Mouse (Mus musculus) stomach, embryonic 16.5 days (tissue): ENCODE measurements at regions not wholly inside any gene's neighbourhood (a gene's known extent, or its start where the extent isn't known, plus 50 kb on each side); places are given as distances from the start of the nearest gene placed in this dataset.
A peak's percentile ranks its signal among the peaks of the same experiment; 100 is the strongest.

ENCODE experiments used
- ATAC-seq: fragments of 200-750 bp; cut with Nextera tagmentation; 2 replicates; pipeline ENCODE4 v1.8.0; 2017; ENCODE audit warnings: moderate number of reproducible peaks, moderate TSS enrichment; ENCODE audit not compliant: insufficient read depth, low FRiP score
- H3K27ac ChIP-seq: fragments of 300-500 bp; sonication (generic); 2 replicates; pipeline ENCODE4 v1.5.1; 2014; ENCODE audit warnings: low read length
- H3K27me3 ChIP-seq: fragments of 300-500 bp; sonication (generic); 2 replicates; pipeline ENCODE4 v1.6.1; 2014; ENCODE audit warnings: low read length, control low read depth, mixed read lengths; ENCODE audit not compliant: control insufficient read depth, insufficient read depth
- H3K36me3 ChIP-seq: fragments of 300-500 bp; sonication (generic); 2 replicates; pipeline ENCODE4 v1.6.1; 2014; ENCODE audit warnings: low read length; ENCODE audit not compliant: control insufficient read depth, insufficient read depth
- H3K4me1 ChIP-seq: fragments of 300-500 bp; sonication (generic); 2 replicates; pipeline ENCODE4 v1.6.1; 2014; ENCODE audit warnings: low read length, control low read depth, mixed read lengths; ENCODE audit not compliant: control insufficient read depth, insufficient read depth
- H3K4me2 ChIP-seq: fragments of 300-500 bp; sonication (generic); 2 replicates; pipeline ENCODE4 v1.6.1; 2014; ENCODE audit warnings: low read depth, low read length, mixed read lengths
- H3K4me3 ChIP-seq: fragments of 300-500 bp; sonication (generic); replicated peaks from 2 replicates; pipeline ENCODE4 v1.5.1; 2014; ENCODE audit warnings: mild to moderate bottlenecking, low read length
- H3K9ac ChIP-seq: fragments of 300-500 bp; sonication (generic); 2 replicates; pipeline ENCODE4 v1.6.1; 2014; ENCODE audit warnings: low read length
- H3K9me3 ChIP-seq: fragments of 300-500 bp; sonication (generic); replicated peaks from 2 replicates; pipeline ENCODE4 v1.6.1; 2016; ENCODE audit warnings: low read length, control low read depth; ENCODE audit not compliant: control insufficient read depth
- WGBS: fragments of 180-500 bp; shearing (Covaris S2); extraction: QIAGEN DNeasy Blood & Tissue Kit; methylation state at CpG from one replicate; pipeline ENCODE4 v1.1.7; 2014; 5-methylcytosine and 5-hydroxymethylcytosine counted together

GRCm38 (mm10) chr2:46609217-46609616, 1492.0 kb upstream of the Zeb2 start:
- Histone ChIP-seq H3K9me3 (no peaks in the 10 kb centered on the region), H3K36me3 (no peaks in the 10 kb centered on the region), H3K9ac (no peak overlapping the region), H3K27me3 (no peaks in the 10 kb centered on the region), H3K27ac (no peak overlapping the region), H3K4me1 (no peaks in the 10 kb centered on the region), H3K4me3 (no peak overlapping the region), H3K4me2 (no peak overlapping the region)
- WGBS = 84% methylated on average over 2 of the region's 2 CpGs
- ATAC-seq = no peak

GRCm38 (mm10) chr2:46581773-46582172, 1464.6 kb upstream of the Zeb2 start:
- no peak overlapping the region for H3K4me3 ChIP-seq
- H3K27ac ChIP-seq = no peak overlapping the region
- H3K27me3 ChIP-seq = no peaks in the 10 kb centered on the region
- no peaks in the 10 kb centered on the region for H3K4me1 ChIP-seq
- H3K9ac ChIP-seq = no peak overlapping the region
- ATAC-seq = no peak
- 34% methylated on average over 2 of the region's 2 CpGs for WGBS
- no peak overlapping the region for H3K4me2 ChIP-seq
- no peaks in the 10 kb centered on the region for H3K9me3 ChIP-seq
- H3K36me3 ChIP-seq = no peaks in the 10 kb centered on the region

GRCm38 (mm10) chr2:46570416-46570815, 1453.2 kb upstream of the Zeb2 start:
- WGBS = 92% methylated on average over 2 of the region's 2 CpGs
- no peak overlapping the region for H3K4me2 ChIP-seq
- ATAC-seq = no peak
- H3K36me3 ChIP-seq = no peaks in the 10 kb centered on the region
- no peaks in the 10 kb centered on the region for H3K27me3 ChIP-seq
- H3K4me1 ChIP-seq = no peaks in the 10 kb centered on the region
- H3K9ac ChIP-seq = no peak overlapping the region
- H3K9me3 ChIP-seq = no peaks in the 10 kb centered on the region
- H3K27ac ChIP-seq = no peak overlapping the region
- no peak overlapping the region for H3K4me3 ChIP-seq

- WGBS = 44% methylated on average over 1 of the region's 1 CpGs
- Histone ChIP-seq H3K36me3 (no peaks in the 10 kb centered on the region), H3K4me3 (no peak overlapping the region), H3K27ac (no peak overlapping the region), H3K4me2 (no peak overlapping the region), H3K4me1 (no peaks in the 10 kb centered on the region), H3K9ac (no peak overlapping the region), H3K27me3 (no peaks in the 10 kb centered on the region), H3K9me3 (no peaks in the 10 kb centered on the region)
- no peak for ATAC-seq
These were observed 1416.2 kb upstream of the Zeb2 start for GRCm38 (mm10) chr2:46533395-46533794.

- no peak overlapping the region for H3K4me3 ChIP-seq
- H3K36me3 ChIP-seq = no peaks in the 10 kb centered on the region
- H3K27me3 ChIP-seq = no peaks in the 10 kb centered on the region
- H3K4me1 ChIP-seq = no peaks in the 10 kb centered on the region
- no peaks in the 10 kb centered on the region for H3K9me3 ChIP-seq
- H3K9ac ChIP-seq = no peak overlapping the region
- H3K27ac ChIP-seq = no peak overlapping the region
- H3K4me2 ChIP-seq = no peak overlapping the region
- 72% methylated on average over 1 of the region's 1 CpGs for WGBS
- no peak for ATAC-seq
These were observed 1413.5 kb upstream of the Zeb2 start for GRCm38 (mm10) chr2:46530686-46531085.

- no peak overlapping the region for H3K4me2 ChIP-seq
- ATAC-seq = no peak
These were observed 1408.0 kb upstream of the Zeb2 start for GRCm38 (mm10) chr2:46525223-46525622.

GRCm38 (mm10) chr2:46524625-46525024, 1407.4 kb upstream of the Zeb2 start:
- Histone ChIP-seq H3K4me1 (0 out of 2 replicates have a peak, but pooled peaks cover 4% of the 10 kb centered on the region), H3K4me2 (no peak overlapping the region)
- WGBS = 31% methylated on average over 6 of the region's 6 CpGs

More at GRCm38 (mm10) chr2:46525223-46525622, 1408.0 kb upstream of the Zeb2 start:
- Histone ChIP-seq H3K36me3 (no peaks in the 10 kb centered on the region), H3K9ac (no peak overlapping the region), H3K27ac (no peak overlapping the region), H3K4me1 (0 out of 2 replicates have a peak, but pooled peaks cover 4% of the 10 kb centered on the region), H3K4me3 (no peak overlapping the region), H3K9me3 (no peaks in the 10 kb centered on the region), H3K27me3 (no peaks in the 10 kb centered on the region)
- WGBS = 26% methylated on average over 4 of the region's 4 CpGs

GRCm38 (mm10) chr2:46521147-46521965, 1404.2 kb upstream of the Zeb2 start:
- H3K27ac ChIP-seq = peak overlapping the region; percentile 57
- H3K9me3 ChIP-seq = no peaks in the 10 kb centered on the region
- H3K9ac ChIP-seq = no peak overlapping the region
- H3K4me2 ChIP-seq = no peak overlapping the region
- no peaks in the 10 kb centered on the region for H3K36me3 ChIP-seq
- H3K4me3 ChIP-seq = no peak overlapping the region
- H3K4me1 ChIP-seq = 0 out of 2 replicates have a peak, but pooled peaks cover 4% of the 10 kb centered on the region
- WGBS = 44% methylated on average over 5 of the region's 5 CpGs
- ATAC-seq = peak; percentile 79
- no peaks in the 10 kb centered on the region for H3K27me3 ChIP-seq

More at GRCm38 (mm10) chr2:46524625-46525024, 1407.4 kb upstream of the Zeb2 start:
- Histone ChIP-seq H3K27me3 (no peaks in the 10 kb centered on the region), H3K9me3 (no peaks in the 10 kb centered on the region), H3K27ac (no peak overlapping the region), H3K36me3 (no peaks in the 10 kb centered on the region), H3K9ac (no peak overlapping the region), H3K4me3 (no peak overlapping the region)
- ATAC-seq = no peak

GRCm38 (mm10) chr2:46512237-46513028, 1395.2 kb upstream of the Zeb2 start:
- H3K4me3 ChIP-seq = no peak overlapping the region
- H3K27ac ChIP-seq = no peak overlapping the region
- H3K9ac ChIP-seq = no peak overlapping the region
- H3K4me2 ChIP-seq = no peak overlapping the region
- ATAC-seq = peak; percentile 60; the same call in 1 of the 2 replicates
- no peaks in the 10 kb centered on the region for H3K36me3 ChIP-seq
- H3K27me3 ChIP-seq = no peaks in the 10 kb centered on the region
- H3K9me3 ChIP-seq = no peaks in the 10 kb centered on the region
- H3K4me1 ChIP-seq = no peaks in the 10 kb centered on the region
- WGBS = 27% methylated on average over 2 of the region's 2 CpGs
